In the genomic region with DNA sequence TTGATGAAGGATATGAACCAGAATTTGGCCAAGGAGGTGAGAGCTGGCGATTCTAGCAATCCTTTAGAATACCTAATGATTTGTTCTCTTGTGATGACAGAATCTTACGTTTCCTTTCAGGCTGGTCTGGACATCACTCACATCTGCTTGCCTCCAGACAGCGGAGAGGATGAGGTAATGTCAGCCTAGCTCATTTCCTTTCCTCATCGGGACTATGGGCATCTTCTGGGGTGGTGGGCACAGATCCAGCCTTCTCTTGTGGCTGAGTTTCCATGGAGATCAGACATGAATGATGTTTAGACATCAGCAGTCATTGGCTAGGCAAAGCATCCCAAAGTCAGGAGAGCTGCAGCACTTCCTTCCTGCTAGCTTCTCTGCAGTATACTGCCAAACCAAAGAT, we compare ENCODE assay signal across 14 mouse cellular contexts.
"Had no signal": no experiment of that assay in that cellular context is flagged by ENCODE, and none has a peak within 500 bp of the region (broad histone marks: within the 10 kb centered on the region; RNA-seq: fewer than 3 reads in every experiment).

No protein-coding gene starts in this region.

- H3K4me1 ChIP-seq: midbrain, embryonic 13.5 days; stomach, embryonic 15.5 days had no signal

- H3K27me3 ChIP-seq: liver, embryonic 13.5 days; midbrain, embryonic 13.5 days; stomach, embryonic 15.5 days had no signal

- ATAC-seq: lung, postnatal 0 days; midbrain, embryonic 13.5 days had no signal

- DNase-seq: kidney, adult 18-20 months; kidney, adult 9 months; kidney, postnatal 14 days; kidney, postnatal 4 days; liver, embryonic 13.5 days; lung, embryonic 14.5 days; right cerebral cortex, postnatal 14 days; spleen, adult 18-20 months; thymus, adult 2 months; thymus, postnatal 25 days had no signal

- H3K4me2 ChIP-seq: liver, embryonic 13.5 days; lung, embryonic 14.5 days; midbrain, embryonic 13.5 days; stomach, embryonic 15.5 days had no signal

- H3K9ac ChIP-seq: liver, embryonic 13.5 days; lung, embryonic 14.5 days; midbrain, embryonic 13.5 days; stomach, embryonic 15.5 days had no signal

- H3K27ac ChIP-seq: liver, embryonic 13.5 days; macrophage; midbrain, embryonic 13.5 days; stomach, embryonic 15.5 days had no signal

- H3K9me3 ChIP-seq: liver, embryonic 13.5 days; midbrain, embryonic 13.5 days; stomach, embryonic 15.5 days had no signal

- H3K4me3 ChIP-seq: liver, embryonic 13.5 days; midbrain, embryonic 13.5 days; stomach, embryonic 15.5 days had no signal
